Mouse (Mus musculus): ENCODE measurements around the gene Ldlrad3. TPM values are rescaled to one million over a fixed set of nuclear protein-coding genes. Genes with fewer than 3 reads are reported as not detected.

The Ldlrad3 gene
- polyA plus RNA-seq, 1 experiment from 2014 or later = 24.6 TPM

DNA sequence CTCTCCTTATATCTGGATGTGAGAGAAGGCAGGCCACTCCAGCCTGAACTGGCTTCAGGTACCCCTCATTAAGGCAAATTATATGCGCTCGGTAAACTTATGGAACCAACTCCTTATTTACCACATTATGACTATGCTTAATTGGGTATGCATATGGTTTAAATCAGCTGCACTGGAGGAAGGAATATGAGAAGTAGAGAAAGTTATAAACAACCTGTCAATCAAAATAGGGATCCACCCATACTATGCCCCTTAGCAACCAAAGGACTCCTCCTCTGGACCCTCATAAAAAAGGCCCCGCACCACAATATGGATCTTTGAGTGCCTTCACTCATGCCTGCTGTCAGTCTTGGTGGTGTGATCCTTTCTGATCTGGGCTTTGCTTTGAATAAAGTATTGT is 165.6 kb downstream of the Ldlrad3 start:
- H3K4me3 ChIP-seq (ENCODE audit: low read length) = no peak overlapping the region
- no peaks in the 10 kb centered on the region for H3K36me3 ChIP-seq (ENCODE audit: control insufficient read depth, insufficient read depth, low read length)
- H3K9me3 ChIP-seq (ENCODE audit: control insufficient read depth, low read length) = no peaks in the 10 kb centered on the region
- H3K27ac ChIP-seq (ENCODE audit: low read depth, low read length) = no peak overlapping the region
- no peaks in the 10 kb centered on the region for H3K27me3 ChIP-seq (replicated peaks; ENCODE audit: control insufficient read depth, insufficient read depth, low read length)
- no peak for ATAC-seq
- H3K9ac ChIP-seq (ENCODE audit: low read depth, low read length) = no peak overlapping the region
- H3K4me1 ChIP-seq (ENCODE audit: control insufficient read depth, insufficient read depth, low read depth, low read length) = peaks cover 2% of the 10 kb centered on the region; the same call in 1 of the 2 replicates
- no peak overlapping the region for H3K4me2 ChIP-seq (ENCODE audit: low read length)
- 87% methylated on average over 3 of the region's 3 CpGs for WGBS

GRCm38 (mm10) chr2:102014538-102015113 is 171.6 kb downstream of the Ldlrad3 start:
- H3K27me3 ChIP-seq (replicated peaks; ENCODE audit: control insufficient read depth, insufficient read depth, low read length) = no peaks in the 10 kb centered on the region
- H3K4me2 ChIP-seq (ENCODE audit: low read length) = no peak overlapping the region
- H3K9ac ChIP-seq (ENCODE audit: low read depth, low read length) = no peak overlapping the region
- 84% methylated on average over 6 of the region's 6 CpGs for WGBS
- no peaks in the 10 kb centered on the region for H3K9me3 ChIP-seq (ENCODE audit: control insufficient read depth, low read length)
- 0 out of 2 replicates have a peak, but pooled peaks have one; percentile 12 for ATAC-seq
- H3K4me3 ChIP-seq (ENCODE audit: low read length) = no peak overlapping the region
- no peak overlapping the region for H3K27ac ChIP-seq (ENCODE audit: low read depth, low read length)
- no peaks in the 10 kb centered on the region for H3K36me3 ChIP-seq (ENCODE audit: control insufficient read depth, insufficient read depth, low read length)
- H3K4me1 ChIP-seq (ENCODE audit: control insufficient read depth, insufficient read depth, low read depth, low read length) = no peaks in the 10 kb centered on the region

GRCm38 (mm10) chr2:102011311-102011975 is 174.7 kb downstream of the Ldlrad3 start:
- ATAC-seq = no peak
- peaks cover 5% of the 10 kb centered on the region for H3K4me1 ChIP-seq (ENCODE audit: control insufficient read depth, insufficient read depth, low read depth, low read length)
- H3K27me3 ChIP-seq (replicated peaks; ENCODE audit: control insufficient read depth, insufficient read depth, low read length) = no peaks in the 10 kb centered on the region
- no peak overlapping the region for H3K4me2 ChIP-seq (ENCODE audit: low read length)
- H3K36me3 ChIP-seq (ENCODE audit: control insufficient read depth, insufficient read depth, low read length) = no peaks in the 10 kb centered on the region
- no peak overlapping the region for H3K9ac ChIP-seq (ENCODE audit: low read depth, low read length)
- no peak overlapping the region for H3K27ac ChIP-seq (ENCODE audit: low read depth, low read length)
- H3K4me3 ChIP-seq (ENCODE audit: low read length) = no peak overlapping the region
- 68% methylated on average over 6 of the region's 6 CpGs for WGBS
- no peaks in the 10 kb centered on the region for H3K9me3 ChIP-seq (ENCODE audit: control insufficient read depth, low read length)

DNA sequence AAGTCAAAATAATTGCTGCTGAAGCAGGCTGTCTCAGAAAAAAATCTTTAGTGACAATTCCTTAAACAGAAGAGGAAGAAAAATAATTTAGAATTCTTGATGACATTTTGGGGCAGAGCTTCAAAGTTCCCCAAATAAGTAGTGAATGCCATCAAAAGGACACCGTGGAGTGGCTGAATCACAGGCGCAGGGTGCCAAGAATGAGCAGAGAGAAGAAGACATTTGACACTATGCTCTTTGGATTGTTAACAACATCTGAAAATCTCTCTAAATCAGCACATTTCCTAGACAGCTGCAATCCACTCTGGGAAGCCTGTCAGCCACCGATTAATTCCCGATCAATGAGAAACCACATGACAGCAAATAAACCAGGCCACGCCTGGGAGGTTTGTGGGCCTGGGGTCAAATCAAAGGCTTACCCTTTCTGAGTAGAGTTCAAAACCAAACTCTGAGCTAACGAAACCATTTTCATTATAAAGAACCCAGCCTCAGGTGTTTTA is 176.4 kb downstream of the Ldlrad3 start:
- WGBS = 75% methylated on average over 6 of the region's 6 CpGs
- H3K9ac ChIP-seq (ENCODE audit: low read depth, low read length) = no peak overlapping the region
- no peak overlapping the region for H3K27ac ChIP-seq (ENCODE audit: low read depth, low read length)
- H3K9me3 ChIP-seq (ENCODE audit: control insufficient read depth, low read length) = no peaks in the 10 kb centered on the region
- no peaks in the 10 kb centered on the region for H3K36me3 ChIP-seq (ENCODE audit: control insufficient read depth, insufficient read depth, low read length)
- no peak for ATAC-seq
- H3K4me3 ChIP-seq (ENCODE audit: low read length) = no peak overlapping the region
- H3K27me3 ChIP-seq (replicated peaks; ENCODE audit: control insufficient read depth, insufficient read depth, low read length) = no peaks in the 10 kb centered on the region
- no peak overlapping the region for H3K4me2 ChIP-seq (ENCODE audit: low read length)
- H3K4me1 ChIP-seq (ENCODE audit: control insufficient read depth, insufficient read depth, low read depth, low read length) = peaks cover 21% of the 10 kb centered on the region

DNA sequence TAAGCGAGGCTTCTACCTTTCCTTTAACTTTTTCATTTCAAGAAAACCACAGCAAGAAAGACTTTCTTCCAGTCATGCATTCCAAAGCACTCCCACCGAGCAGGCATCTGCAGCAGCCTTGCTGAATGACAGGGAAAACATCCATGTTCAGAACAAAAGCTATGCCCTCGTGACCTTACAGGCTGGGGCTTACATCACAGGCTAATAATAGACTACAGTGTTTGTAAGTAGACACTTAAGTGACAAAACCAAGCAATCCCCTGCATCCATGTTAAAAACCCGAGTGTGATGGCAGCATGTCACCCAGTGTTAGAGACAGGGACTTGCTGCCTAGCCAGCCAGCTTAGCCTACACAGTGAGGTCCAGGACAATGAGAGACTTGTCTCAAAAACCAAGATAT is 180.0 kb downstream of the Ldlrad3 start:
- Histone ChIP-seq H3K36me3 (ENCODE audit: control insufficient read depth, insufficient read depth, low read length) (no peaks in the 10 kb centered on the region), H3K27ac (ENCODE audit: low read depth, low read length) (no peak overlapping the region), H3K9ac (ENCODE audit: low read depth, low read length) (peak overlapping the region; percentile 31; the same call in 1 of the 2 replicates), H3K4me2 (ENCODE audit: low read length) (no peak overlapping the region), H3K27me3 (replicated peaks; ENCODE audit: control insufficient read depth, insufficient read depth, low read length) (no peaks in the 10 kb centered on the region), H3K9me3 (ENCODE audit: control insufficient read depth, low read length) (no peaks in the 10 kb centered on the region), H3K4me1 (ENCODE audit: control insufficient read depth, insufficient read depth, low read depth, low read length) (peaks cover 51% of the 10 kb centered on the region), H3K4me3 (ENCODE audit: low read length) (no peak overlapping the region)
- 12% methylated on average over 4 of the region's 4 CpGs for WGBS
- ATAC-seq = no peak

GRCm38 (mm10) chr2:102005377-102006007 is 180.7 kb downstream of the Ldlrad3 start:
- H3K27me3 ChIP-seq (replicated peaks; ENCODE audit: control insufficient read depth, insufficient read depth, low read length) = no peaks in the 10 kb centered on the region
- no peaks in the 10 kb centered on the region for H3K9me3 ChIP-seq (ENCODE audit: control insufficient read depth, low read length)
- peaks cover 51% of the 10 kb centered on the region for H3K4me1 ChIP-seq (ENCODE audit: control insufficient read depth, insufficient read depth, low read depth, low read length)
- no peak overlapping the region for H3K4me3 ChIP-seq (ENCODE audit: low read length)
- no peaks in the 10 kb centered on the region for H3K36me3 ChIP-seq (ENCODE audit: control insufficient read depth, insufficient read depth, low read length)
- peak; percentile 16; the same call in 1 of the 2 replicates for ATAC-seq
- peak overlapping the region; percentile 38 for H3K9ac ChIP-seq (ENCODE audit: low read depth, low read length)
- peak overlapping the region; percentile 40 for H3K27ac ChIP-seq (ENCODE audit: low read depth, low read length)
- no peak overlapping the region for H3K4me2 ChIP-seq (ENCODE audit: low read length)
- 19% methylated on average over 8 of the region's 8 CpGs for WGBS

DNA sequence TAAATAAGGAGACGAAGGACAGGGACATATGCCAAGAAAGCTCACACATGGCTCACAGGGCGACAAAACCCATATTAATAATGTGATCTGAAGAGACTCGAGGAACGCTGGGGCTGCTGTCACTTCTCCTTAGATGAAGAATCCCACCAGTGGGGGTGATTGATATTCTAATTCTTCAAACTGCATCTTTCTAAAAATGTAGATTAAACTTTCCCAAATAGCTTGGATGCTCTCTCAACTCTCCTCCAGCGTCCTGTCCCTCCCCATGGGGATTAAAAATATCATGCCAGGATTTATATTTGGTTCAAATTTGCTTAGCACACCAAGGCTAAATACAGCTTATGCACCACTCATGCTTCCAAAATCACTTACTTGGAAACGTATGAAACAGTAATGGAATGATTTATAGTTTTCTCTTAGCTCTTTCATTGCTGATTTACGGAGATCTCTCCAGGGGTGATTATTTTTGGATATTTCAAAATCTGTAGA is 182.4 kb downstream of the Ldlrad3 start:
- peak overlapping the region; percentile 17; the same call in 1 of the 2 replicates for H3K4me2 ChIP-seq (ENCODE audit: low read length)
- ATAC-seq = no peak
- H3K9me3 ChIP-seq (ENCODE audit: control insufficient read depth, low read length) = no peaks in the 10 kb centered on the region
- WGBS = 23% methylated on average over 7 of the region's 7 CpGs
- H3K4me3 ChIP-seq (ENCODE audit: low read length) = no peak overlapping the region
- H3K9ac ChIP-seq (ENCODE audit: low read depth, low read length) = no peak overlapping the region
- H3K27ac ChIP-seq (ENCODE audit: low read depth, low read length) = peak overlapping the region; percentile 86
- no peaks in the 10 kb centered on the region for H3K27me3 ChIP-seq (replicated peaks; ENCODE audit: control insufficient read depth, insufficient read depth, low read length)
- peaks cover 60% of the 10 kb centered on the region for H3K4me1 ChIP-seq (ENCODE audit: control insufficient read depth, insufficient read depth, low read depth, low read length)
- H3K36me3 ChIP-seq (ENCODE audit: control insufficient read depth, insufficient read depth, low read length) = no peaks in the 10 kb centered on the region

DNA sequence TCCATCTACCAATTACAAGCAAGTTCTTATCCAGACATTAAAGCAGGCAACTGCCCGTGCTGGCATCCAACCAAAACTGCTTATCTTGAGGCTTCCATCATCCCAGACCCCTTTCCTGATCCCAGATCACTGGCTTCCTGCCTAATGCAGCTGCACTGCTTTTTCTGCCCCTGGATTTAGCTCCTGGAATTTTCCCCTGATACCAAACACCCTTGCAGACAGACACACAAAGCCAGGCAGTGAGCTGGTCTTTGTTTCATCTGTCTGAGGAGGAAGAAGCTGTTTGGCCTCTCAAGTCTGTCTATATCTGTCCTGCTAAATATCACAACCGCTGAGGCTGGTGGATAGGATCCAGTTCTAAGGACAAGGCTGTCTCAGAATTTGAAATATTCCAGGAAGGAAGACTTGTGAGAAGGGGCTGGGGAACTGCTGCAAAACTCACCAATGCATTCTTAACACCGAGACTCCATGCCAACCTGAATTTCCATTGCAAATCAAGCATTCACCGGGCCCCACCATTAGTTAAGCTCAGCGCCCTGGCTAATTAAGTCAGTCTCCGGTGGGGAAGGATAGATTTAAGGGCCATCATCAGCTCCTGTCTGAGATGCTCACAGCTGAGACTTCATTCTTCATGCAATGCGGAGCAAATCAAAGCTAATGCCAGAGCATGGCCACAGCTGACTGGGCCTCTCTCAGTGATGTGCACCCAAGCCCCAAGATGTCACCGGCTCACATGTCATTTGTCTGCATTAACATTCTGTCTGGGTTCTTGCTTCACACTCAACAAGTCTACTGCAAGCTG is 183.0 kb downstream of the Ldlrad3 start:
- H3K4me3 ChIP-seq (ENCODE audit: low read length) = no peak overlapping the region
- H3K27ac ChIP-seq (ENCODE audit: low read depth, low read length) = peak overlapping the region; percentile 86
- WGBS = 4% methylated on average over 8 of the region's 8 CpGs
- H3K4me2 ChIP-seq (ENCODE audit: low read length) = peak overlapping the region; percentile 17
- peak; percentile 49 for ATAC-seq
- H3K4me1 ChIP-seq (ENCODE audit: control insufficient read depth, insufficient read depth, low read depth, low read length) = peaks cover 60% of the 10 kb centered on the region
- peak overlapping the region; percentile 52 for H3K9ac ChIP-seq (ENCODE audit: low read depth, low read length)
- no peaks in the 10 kb centered on the region for H3K9me3 ChIP-seq (ENCODE audit: control insufficient read depth, low read length)
- no peaks in the 10 kb centered on the region for H3K27me3 ChIP-seq (replicated peaks; ENCODE audit: control insufficient read depth, insufficient read depth, low read length)
- H3K36me3 ChIP-seq (ENCODE audit: control insufficient read depth, insufficient read depth, low read length) = no peaks in the 10 kb centered on the region
